Mouse (Mus musculus): ENCODE data around the gene Cyp2d11.
"Not testable (repeated sequence)": the region's sequence is repeated elsewhere in the genome, so short reads cannot be mapped to it uniquely, and the experiment has no call there.

The Cyp2d11 gene

DNA sequence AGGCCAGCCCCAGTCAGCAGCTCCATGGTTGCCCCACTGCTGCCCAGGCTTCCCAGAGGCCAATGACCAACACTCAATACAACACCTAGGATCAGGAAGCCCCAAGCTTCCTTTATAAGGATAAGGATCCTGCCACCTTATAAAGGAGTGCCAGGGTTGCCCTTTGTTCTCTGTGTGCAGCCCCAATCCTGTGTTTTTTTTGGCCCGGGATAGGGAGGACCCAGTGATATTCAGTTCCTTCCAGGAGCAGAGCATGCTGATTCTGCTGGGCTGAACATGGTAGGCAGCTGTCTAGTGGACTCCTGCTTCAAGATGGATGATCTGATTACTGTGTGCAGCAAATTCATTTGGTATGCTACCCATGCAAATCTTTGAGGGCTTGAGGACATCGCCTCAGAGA is at the start of gene Cyp2d11:
TSS of gene Cyp2d11 (minus strand) at position 101 of the 400 bp plus-strand sequence.
- not testable (repeated sequence) for DNase-seq (ENCODE audit: low read depth in 1 of 2, low spot score in 2 of 2)

DNA sequence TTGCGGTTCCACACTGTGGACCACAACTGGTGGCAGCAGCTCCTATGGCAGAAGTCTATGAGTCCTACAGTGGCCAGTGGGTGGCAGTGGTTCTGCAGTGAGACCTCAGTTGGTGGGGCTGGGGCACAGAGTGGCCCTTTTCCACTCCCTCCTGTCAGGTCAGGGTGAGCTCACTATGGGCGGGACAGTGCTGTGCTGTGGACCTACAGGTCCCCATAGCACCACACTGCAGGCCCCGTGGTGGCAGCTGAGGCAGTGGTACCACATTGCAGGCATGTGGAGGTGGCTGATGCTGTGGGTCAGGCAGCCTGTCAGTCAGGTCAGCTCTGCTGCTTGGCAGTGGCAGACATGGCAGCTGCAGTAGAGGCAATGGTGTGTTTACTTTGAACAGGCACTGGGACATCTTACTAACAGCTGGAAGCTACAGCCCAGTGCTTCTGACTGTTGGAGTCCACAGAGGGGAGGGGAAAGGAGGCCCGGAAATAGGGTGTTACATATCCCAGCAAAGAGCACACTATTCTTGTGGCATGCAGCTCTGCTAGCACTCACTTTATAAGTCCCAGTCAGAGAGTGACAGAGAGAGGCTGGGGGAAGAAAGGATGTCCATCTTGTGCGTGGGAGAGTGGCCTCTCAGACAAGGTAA is 44.3 kb upstream of the Cyp2d11 start:
- no peak for DNase-seq (ENCODE audit: low read depth in 1 of 2, low spot score in 2 of 2)

DNA sequence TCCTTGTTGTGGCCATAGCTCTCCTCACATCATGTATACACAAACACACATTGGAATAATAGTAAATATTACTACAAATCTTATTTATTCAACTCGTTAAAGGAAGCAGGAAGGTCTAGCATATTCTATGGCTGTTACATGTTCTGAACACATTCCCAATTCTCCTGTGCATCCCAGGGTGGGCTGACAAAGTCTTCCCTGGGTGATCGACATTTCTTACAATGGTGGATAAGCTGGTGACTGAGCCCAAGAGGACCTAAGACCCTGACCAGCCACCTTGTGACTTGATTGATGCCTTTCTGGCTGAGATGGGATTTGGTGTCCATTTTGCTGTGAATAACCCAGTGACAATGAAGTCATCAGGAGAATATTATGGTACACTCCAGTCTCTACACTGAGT is 41.8 kb upstream of the Cyp2d11 start:
- no peak for DNase-seq (ENCODE audit: low read depth in 1 of 2, low spot score in 2 of 2)

DNA sequence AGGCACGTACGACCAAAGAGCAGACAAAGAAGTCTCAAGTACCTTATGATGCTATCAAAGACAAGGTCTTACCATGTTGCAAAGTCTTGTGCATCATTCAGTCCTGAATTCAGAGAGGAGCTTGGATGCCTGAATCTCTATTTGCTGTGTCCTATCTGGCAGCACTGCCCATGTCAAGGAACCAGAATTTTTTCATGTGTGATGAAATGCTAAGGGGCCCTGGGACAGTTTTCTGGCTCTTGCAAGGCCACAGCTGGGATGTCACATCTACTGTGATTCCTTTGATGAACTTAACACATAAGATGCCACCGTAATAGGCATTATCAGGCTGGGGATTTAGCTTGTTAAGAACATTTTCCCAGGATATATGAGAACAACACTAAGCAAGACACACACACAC is 41.2 kb upstream of the Cyp2d11 start:
- DNase-seq (ENCODE audit: low read depth in 1 of 2, low spot score in 2 of 2), result no peak

DNA sequence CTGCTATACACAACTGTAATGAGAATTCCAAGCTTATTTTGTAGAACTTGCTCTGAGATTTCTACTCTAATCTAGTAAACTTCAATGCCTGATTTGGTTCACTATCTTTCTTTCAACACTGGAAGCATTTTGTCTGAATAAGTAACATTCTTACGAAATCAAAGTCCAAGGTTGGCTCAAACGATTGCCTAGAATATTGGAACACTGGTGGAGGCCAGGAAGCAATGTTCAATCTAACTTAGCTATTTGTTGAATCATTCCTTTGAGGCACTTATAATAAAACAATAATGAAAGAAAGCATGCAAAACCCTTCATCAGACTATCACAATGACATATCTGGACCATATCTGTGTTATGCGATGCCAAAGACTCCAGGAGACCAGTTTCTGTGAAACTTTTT is 40.7 kb upstream of the Cyp2d11 start:
- no peak for DNase-seq (ENCODE audit: low read depth in 1 of 2, low spot score in 2 of 2)

DNA sequence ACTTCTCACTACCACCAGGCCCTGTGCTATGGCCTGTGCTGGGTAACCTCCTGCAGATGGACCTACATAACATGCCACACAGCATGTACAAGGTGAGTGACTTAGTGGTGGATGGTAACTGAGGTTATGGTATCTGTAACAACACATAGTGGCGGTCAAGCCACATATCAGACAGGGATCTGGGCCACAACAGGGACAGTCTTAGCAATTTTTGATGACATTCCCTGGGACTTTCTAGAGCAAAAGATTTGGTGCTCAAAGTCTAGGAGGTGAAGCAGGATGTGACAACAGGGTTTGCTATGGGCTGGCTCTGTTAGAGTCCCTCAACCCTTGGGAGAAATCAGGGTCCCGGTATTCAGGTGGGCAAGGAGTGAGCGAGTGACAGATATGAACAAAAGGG is 39.8 kb upstream of the Cyp2d11 start:
- no peak for DNase-seq (ENCODE audit: low read depth in 1 of 2, low spot score in 2 of 2)

DNA sequence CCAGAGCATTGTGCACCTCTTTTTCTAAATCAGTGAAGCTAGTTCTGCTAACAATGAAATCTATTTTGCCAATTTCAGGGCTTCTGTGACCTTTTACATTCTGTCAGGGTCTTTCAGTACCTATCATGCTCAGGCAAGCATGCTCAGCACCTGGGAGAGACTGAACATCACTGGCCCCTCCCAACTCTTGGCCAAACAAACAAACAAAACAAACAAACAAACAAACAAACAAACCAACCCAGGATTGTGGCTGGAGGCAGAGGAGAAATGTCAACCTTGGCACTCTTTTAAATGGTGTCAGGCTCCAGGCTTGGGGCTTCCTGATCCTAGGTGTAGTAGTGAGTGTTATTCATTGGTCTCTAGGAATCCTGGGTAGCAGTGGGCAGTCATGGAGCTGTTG is 39.3 kb upstream of the Cyp2d11 start, which contains the start of gene Cyp2d9:
TSS of gene Cyp2d9 (plus strand) at position 301 of the 400 bp plus-strand sequence.
- DNase-seq (ENCODE audit: low read depth in 1 of 2, low spot score in 2 of 2), result no peak

DNA sequence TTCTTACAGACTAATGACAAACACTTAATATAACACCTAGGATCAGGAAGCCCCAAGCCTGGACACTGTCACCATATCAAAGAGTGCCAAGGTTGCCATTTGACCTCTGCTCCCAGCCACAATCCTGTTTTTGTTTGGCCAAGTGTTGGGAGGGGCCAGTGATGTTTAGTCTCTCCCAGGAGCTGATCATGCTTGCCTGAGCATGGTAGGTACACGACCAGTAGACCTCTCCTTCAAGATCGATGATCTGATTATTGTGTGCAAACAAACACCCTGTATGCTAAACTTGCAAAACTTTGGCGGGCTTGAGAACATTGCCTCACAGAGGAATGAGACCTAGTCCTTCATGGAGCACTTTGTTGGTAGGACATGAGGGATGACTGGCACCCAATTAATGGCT is 29.6 kb upstream of the Cyp2d11 start:
- DNase-seq (ENCODE audit: low read depth in 1 of 2, low spot score in 2 of 2), result no peak

DNA sequence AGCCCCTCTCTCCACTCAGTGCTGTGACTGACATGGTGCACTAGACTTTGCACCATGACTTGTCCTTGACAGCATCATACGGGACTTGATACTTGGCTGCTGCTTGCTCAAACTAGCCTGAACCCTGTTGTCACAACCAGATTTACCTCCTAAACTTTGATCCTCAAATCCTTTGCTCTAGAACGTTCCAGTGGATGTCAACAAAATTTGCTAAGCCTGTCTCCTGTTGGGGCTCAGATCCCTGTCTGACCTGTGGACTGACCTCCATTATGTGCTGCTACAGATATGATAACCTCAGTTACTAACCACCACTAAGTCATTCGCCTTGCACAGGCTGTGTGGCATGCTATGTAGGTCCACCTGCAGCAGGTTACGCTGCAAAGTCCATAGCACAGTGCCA is 29.1 kb upstream of the Cyp2d11 start:
- no peak for DNase-seq (ENCODE audit: low read depth in 1 of 2, low spot score in 2 of 2)

DNA sequence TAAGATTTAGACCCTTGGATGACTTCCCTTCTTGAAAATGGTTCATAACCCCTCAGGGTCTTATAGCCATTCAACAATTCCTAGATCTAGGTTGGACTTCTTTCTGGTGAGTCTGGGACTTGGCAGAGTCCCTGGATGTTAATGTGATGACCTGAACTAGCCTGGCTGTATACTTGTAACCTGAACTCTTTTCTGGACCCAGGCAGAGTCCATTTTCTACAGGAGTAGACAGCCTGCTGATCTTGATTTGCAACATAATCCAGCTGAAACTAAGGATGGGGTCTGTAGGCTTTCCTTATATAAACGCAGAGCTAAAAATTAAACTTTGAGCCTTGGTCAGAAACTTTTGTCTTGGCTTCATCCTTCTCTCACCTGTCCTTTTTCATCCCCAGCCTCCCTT is 24.8 kb upstream of the Cyp2d11 start:
- no peak for DNase-seq (ENCODE audit: low read depth in 1 of 2, low spot score in 2 of 2)

DNA sequence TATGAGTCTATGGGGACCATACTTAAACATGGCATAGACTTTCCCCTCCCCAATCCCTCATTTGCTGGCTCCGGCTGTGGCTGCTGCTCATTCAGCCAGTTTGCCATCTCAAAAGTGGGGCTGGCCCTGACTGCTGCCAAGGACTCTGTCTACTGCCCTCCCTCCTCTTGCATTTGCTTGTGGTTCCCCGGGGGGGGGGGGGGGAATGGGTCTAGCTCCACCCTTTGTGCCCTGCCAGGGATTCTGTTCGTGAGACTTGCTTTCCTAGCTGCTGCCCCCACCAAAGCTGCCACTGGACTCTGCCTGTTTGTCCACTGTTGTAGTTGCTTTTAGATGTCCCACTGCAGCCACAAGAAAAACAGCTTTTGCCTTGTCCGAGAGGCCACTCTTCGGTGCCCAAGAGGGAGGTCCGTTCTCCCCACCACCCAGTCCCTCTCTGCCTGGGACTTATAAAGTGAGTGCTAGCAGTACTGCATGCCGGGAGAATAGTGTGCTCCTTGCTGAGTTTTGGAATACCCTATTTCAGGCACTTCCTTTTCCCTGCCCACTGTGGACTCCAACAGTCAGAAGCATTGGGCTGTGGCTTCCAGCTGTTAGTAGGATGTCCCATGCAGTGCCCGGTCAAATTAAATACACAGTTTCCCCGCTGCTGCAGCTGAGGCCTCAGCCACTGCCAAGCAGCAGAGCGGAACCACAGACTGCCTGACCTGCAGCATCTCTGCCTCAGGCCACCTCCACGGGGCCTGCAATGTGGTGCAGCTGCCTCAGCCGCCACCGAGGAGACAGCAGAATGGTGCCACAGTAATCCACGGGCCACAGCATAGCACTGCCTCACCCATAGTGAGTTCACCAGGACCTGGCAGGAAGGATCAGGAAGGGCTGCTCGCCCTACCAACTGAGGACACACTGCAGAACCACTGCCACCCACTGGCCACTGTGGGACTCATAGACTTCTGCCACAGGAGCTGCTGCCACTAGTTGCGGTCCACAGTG is 23.3 kb upstream of the Cyp2d11 start:
- DNase-seq (ENCODE audit: low read depth in 1 of 2, low spot score in 2 of 2), result peak; percentile 29 to 51

DNA sequence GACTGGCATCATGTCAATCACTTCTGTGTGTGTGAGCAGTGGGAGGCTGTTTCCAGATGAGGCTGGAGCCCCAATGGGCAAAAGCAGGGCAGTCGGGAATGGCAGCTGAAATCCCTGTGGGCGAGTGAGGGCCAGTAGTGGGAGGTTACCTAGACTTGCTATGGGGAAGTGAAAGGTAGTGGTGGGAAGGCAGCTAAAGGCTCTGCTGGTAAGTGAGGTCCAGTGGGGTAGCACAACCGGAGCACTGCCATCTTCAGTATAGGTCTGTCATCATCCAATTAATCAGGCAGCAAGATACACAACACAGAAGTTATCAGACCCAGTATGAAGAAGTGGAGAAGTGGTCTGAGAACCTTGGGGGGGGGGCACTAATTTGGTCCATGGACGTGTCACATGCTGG is 13.7 kb upstream of the Cyp2d11 start:
- no peak for DNase-seq (ENCODE audit: low read depth in 1 of 2, low spot score in 2 of 2)

DNA sequence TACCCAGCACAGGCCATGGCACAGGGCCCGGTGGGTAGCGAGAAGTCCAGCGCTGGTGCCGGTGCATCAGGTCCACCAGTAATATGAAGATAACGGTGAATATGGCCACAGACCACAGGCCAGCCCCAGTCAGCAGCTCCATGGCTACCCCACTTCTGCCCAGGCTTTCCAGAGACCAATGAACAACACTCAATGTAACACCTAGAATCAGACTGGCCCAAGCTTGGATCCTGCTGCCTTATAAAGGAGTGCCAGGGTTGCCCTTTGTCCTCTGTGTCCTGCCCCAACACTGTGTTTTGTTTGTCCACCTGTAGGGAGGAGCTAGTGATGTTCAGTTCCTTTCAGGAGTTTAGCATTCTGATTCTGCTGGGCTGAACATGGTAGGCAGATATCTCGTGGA is 13.2 kb upstream of the Cyp2d11 start, which contains the start of gene Cyp2d10:
TSS of gene Cyp2d10 (minus strand) at position 215 of the 400 bp plus-strand sequence.
- DNase-seq (ENCODE audit: low read depth in 1 of 2, low spot score in 2 of 2), result no peak

DNA sequence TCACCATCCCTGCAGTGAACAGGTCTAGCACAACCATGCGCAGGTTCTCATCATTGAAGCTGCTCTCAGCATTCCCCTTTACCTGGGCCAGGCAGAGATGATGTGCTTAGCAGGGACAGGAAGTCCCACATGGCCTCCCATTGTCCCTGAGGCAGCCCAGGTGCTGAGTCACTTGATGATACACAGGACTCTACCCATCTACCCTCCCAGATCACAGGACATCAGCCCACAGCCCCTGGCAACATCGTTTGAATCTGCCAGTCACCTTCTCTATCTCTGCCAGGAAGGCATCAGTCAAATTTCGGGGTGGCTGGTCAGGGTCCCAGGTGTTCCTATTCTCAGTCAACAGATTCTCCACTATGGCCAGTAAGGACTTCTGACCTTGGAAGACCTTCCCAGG is 10.3 kb upstream of the Cyp2d11 start:
- no peak for DNase-seq (ENCODE audit: low read depth in 1 of 2, low spot score in 2 of 2)

DNA sequence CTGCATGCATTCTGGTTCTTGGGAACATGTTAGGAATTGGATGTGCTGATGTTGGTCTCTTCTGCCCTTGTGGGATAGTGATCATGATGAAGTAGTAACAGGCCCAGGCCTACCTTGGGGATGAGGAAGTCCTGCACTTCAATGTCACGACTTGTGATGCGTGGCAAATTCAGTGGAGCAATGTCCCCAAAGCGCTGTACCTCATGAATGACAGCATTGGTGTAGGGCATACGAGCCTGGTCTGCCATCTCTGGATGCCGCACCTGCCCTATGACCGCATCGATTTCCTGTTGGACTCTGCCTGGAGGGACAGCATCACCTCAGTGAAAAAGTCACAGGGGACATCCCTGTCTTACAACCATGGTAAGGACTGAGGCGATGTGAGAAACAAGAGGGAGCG is 9.8 kb upstream of the Cyp2d11 start:
- no peak for DNase-seq (ENCODE audit: low read depth in 1 of 2, low spot score in 2 of 2)

DNA sequence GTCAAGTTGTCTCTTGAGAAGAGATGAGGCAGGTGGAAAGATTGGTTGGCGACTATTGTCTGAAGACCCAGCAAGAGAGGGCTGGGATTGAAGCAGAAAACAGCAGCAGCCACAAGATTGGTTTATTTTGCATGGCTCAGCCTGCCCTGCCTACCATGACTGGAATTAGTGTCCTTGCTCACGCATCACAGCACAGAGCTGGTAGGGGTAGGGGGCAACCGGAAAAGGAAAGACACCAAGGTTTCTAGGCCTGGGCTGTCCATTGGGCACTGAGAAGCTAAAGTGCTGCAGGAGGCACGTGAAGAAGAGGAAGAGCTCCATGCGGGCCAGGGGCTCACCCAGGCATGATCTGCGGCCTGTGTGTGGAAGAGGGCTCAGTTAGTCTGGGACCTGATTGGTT is 8.9 kb upstream of the Cyp2d11 start:
- no peak for DNase-seq (ENCODE audit: low read depth in 1 of 2, low spot score in 2 of 2)

DNA sequence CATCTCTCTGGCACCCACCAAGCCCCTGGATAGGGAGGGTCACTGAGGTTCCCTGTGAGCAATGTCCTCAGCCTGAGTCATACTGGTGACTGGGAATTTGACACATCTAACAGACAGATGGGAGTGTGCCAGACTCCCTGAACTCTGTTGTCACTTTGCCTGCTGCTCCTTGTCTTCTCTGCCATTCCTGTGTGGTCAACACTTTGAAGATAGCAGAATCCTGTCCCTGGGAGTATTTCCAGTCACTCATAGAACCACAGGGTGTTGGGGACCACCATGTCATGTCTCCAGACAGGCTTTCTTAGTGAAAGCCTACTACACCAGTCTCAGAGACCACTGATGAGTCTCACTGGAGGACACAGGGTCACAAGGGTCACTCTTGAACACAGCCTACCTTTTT is 8.3 kb upstream of the Cyp2d11 start:
- DNase-seq (ENCODE audit: low read depth in 1 of 2, low spot score in 2 of 2), result no peak

DNA sequence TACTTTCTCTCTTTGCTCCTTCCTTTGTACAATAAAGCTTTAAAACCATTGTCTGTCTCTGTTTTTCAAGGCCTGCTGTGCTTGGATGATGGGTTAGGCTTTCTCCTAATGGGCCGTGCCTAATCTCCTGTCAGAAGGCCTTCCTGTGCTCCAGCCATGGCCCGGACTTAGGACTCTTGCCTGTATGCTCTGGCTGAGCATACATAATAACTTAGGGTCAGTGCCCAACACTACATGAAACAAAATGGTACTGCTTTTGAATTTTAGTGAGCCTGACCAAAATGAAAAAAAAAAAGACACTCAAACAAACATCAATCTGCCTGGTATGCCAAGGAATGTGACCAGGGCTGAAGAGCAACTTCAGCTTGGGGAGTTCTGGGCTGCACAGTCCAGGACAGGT is 7.7 kb upstream of the Cyp2d11 start:
- DNase-seq (ENCODE audit: low read depth in 1 of 2, low spot score in 2 of 2), result no peak

DNA sequence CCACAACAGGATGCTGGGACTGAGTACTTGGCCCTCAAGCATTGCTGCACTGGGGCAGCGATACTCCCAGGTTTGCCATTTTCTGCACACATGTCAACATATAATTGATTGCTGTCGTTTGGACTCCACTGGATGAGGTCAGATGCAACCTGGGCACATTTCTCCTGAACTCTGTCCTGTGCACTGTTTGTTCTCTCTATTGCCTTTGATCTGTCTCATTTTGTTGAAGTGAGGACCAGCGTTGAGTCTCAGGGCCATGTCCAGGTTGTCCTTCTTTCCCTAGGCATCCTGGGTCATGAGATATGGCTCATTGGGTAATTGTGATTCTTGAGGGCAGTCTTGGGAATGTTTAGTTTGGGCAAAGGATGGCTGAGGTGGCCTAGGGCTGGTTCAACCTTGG is 2.1 kb upstream of the Cyp2d11 start:
- DNase-seq (ENCODE audit: low read depth in 1 of 2, low spot score in 2 of 2), result not testable (repeated sequence)

DNA sequence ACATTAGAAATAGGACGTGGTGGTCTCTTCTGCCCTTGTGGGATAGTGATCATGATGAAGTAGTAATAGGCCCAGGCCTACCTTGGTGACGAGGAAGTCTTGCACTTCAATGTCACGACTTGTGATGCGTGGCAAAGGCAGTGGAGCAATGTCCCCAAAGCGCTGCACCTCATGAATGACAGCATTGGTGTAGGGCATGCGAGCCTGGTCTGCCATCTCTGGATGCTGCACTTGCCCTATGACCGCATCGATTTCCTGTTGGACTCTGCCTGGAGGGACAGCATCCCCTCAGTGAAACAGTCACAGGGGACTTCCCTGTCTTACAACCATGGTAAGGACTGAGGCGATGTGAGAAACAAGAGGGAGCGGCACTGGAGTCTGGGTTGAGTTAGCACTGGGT is 3.9 kb downstream of the Cyp2d11 start:
- DNase-seq (ENCODE audit: low read depth in 1 of 2, low spot score in 2 of 2), result not testable (repeated sequence)

DNA sequence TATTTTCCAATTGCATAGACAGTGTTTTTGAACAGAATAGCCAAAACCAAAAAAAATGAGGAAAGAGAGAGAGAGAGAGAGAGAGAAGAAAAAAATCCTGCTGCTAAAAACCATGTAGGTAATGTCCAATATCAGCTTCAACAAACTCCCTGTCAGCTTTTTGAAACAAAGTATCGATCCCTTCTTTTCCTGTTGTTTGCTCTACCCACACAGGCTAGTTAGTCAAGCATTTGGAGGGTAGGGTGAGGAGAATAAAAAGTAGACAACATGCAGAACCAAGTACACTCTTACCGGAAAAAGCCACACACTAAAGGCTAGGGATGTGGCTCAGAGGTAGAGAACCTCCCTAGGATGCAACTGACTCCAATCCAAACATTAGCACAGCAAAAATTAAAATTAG is 8.1 kb downstream of the Cyp2d11 start:
- DNase-seq (ENCODE audit: low read depth in 1 of 2, low spot score in 2 of 2), result no peak

DNA sequence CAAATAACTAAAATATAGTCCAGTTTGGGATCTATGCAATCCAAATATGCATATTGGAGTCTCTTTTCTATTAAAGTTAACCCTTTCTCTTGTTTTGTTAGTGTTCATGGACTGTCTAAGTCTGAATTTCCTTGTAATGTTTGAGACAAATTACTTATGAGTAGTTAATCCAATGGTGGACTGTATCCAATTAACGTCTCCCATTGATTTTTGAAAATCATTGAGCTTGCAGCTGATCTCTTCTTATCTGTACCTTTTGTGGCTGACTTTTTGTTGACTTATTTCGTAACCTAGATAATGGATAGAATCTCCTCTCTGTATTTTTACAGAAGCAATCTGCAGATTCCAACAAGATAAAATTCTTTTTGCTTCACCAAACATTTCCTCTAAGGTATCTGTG is 11.4 kb downstream of the Cyp2d11 start:
- no peak for DNase-seq (ENCODE audit: low read depth in 1 of 2, low spot score in 2 of 2)

Measured in monocyte, adult 2 months (primary cell).